Comparison of ENCODE assay signal across 11 mouse cellular contexts in the genomic region with DNA sequence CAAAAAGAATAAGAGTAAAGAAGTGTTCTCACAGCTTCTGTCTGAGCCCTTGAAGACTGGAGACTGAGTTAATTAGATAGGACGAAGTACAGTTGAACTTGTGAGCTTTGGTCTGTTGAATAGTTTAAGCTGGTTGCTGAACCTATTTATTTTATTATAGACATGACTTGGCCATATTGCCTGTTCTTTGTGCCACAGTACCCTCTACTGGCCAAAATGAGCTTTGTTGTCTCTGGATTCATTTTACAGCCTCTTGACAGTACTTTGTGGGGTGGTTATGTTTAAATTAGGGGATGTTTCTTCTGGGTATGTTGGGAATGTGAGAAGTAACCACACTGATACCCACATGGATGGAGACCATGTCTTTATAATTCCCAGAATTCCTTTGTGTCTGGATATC. TPM values are rescaled to one million over a fixed set of nuclear protein-coding genes. Genes with fewer than 3 reads are reported as not detected.
DNase-seq lines count a peak whose midpoint lies in the region.
"Had no signal": no experiment of that assay in that cellular context is flagged by ENCODE, and none has a peak within 500 bp of the region (broad histone marks: within the 10 kb centered on the region; RNA-seq: fewer than 3 reads in every experiment).

No protein-coding gene starts in this region.

- no peak overlapping the region for H3K27ac ChIP-seq in midbrain, embryonic 10.5 days (replicated peaks)

- H3K4me1 ChIP-seq in midbrain, embryonic 10.5 days, result no peaks in the 10 kb centered on the region

- no peaks in the 10 kb centered on the region for H3K27me3 ChIP-seq in midbrain, embryonic 10.5 days (ENCODE audit: low read depth, poor library complexity, severe bottlenecking)

- H3K4me3 ChIP-seq in midbrain, embryonic 10.5 days, result no peak overlapping the region
- H3K4me3 ChIP-seq: myocyte had no signal

- H3K36me3 ChIP-seq in midbrain, embryonic 10.5 days, result no peaks in the 10 kb centered on the region

- peak; percentile 14 for DNase-seq in ovary, postnatal 14 days (ENCODE audit: low spot score)
- no peak for DNase-seq in ovary, postnatal 10 days (ENCODE audit: low spot score)
- peak; percentile 4 for DNase-seq in T-cell, adult 2 months (ENCODE audit: low spot score)
- peak; percentile 63 for DNase-seq in induced T-regulatory cell, adult 2 months (ENCODE audit: low read depth)
- DNase-seq in retina, adult 2 months (ENCODE audit: low read depth, low spot score), result peak; percentile 28
- no peak for DNase-seq in gastrocnemius, adult 18-20 months (ENCODE audit: low spot score)
- no peak for DNase-seq in midbrain, embryonic 10.5 days (ENCODE audit: low spot score)
- no peak for DNase-seq in gastrocnemius, adult 8-10 months (ENCODE audit: low spot score in 2 of 2)

- 64% methylated on average over 1 of the region's 1 CpGs for WGBS in midbrain, embryonic 10.5 days

- H3K9me3 ChIP-seq in midbrain, embryonic 10.5 days (replicated peaks), result peaks cover 36% of the 10 kb centered on the region

RNA-seq across cellular contexts. Expression of gene Bsph2, which starts 59.3 kb away (rescaled TPM):
- total RNA-seq in gastrocnemius, adult 18-20 months (2021), result not detected
- polyA plus RNA-seq in midbrain, embryonic 10.5 days (2016; fragmentation: Nextera tagmentation; extraction: Ambion mirVana), result not detected in 2 replicates
- total RNA-seq in gastrocnemius, adult 8-10 months (2022), result not detected
- total RNA-seq: layer of hippocampus, postnatal 25 days had no signal
- polyA plus RNA-seq: embryonic facial prominence, embryonic 14.5 days; myocyte had no signal

Comparison
In these comparisons a context has a peak if more than half of its experiments do, and no peak if none do; other contexts are left out.
1. DNase-seq: peak in ovary, postnatal 14 days (single experiment), T-cell, adult 2 months (single experiment), induced T-regulatory cell, adult 2 months (single experiment) and retina, adult 2 months (single experiment); none in ovary, postnatal 10 days (single experiment), gastrocnemius, adult 18-20 months (single experiment), midbrain, embryonic 10.5 days (single experiment) and gastrocnemius, adult 8-10 months (0 of 2).